Mouse (Mus musculus) embryonic facial prominence, embryonic 12.5 days (tissue): Measurements from ENCODE around the gene Tmeff2. TPM values are rescaled to one million over a fixed set of nuclear protein-coding genes. Genes with fewer than 3 reads are reported as not detected.

Experiments used
- ATAC-seq: fragments of 200-750 bp; cut with Nextera tagmentation; 2 replicates; pipeline ENCODE4 v1.8.0; 2017; ENCODE audit not compliant: insufficient number of reproducible peaks, insufficient read depth, low FRiP score, low TSS enrichment
- H3K27ac ChIP-seq: fragments of 300-500 bp; sonication (generic); 2 replicates; pipeline ENCODE4 v1.5.1; 2016; ENCODE audit warnings: mild to moderate bottlenecking
- H3K27me3 ChIP-seq: fragments of 300-500 bp; sonication (generic); 2 replicates; pipeline ENCODE4 v1.6.1; 2016; ENCODE audit warnings: mild to moderate bottlenecking, moderate library complexity
- H3K36me3 ChIP-seq: fragments of 300-500 bp; sonication (generic); 2 replicates; pipeline ENCODE4 v1.6.1; 2016; ENCODE audit warnings: mild to moderate bottlenecking
- H3K4me1 ChIP-seq: fragments of 300-500 bp; sonication (generic); 2 replicates; pipeline ENCODE4 v1.6.1; 2016
- H3K4me2 ChIP-seq: fragments of 300-500 bp; sonication (generic); replicated peaks from 2 replicates; pipeline ENCODE4 v1.6.1; 2016; ENCODE audit warnings: mild to moderate bottlenecking, moderate library complexity
- H3K4me3 ChIP-seq: fragments of 300-500 bp; sonication (generic); 2 replicates; pipeline ENCODE4 v1.5.1; 2016; ENCODE audit warnings: mild to moderate bottlenecking
- H3K9ac ChIP-seq: fragments of 300-500 bp; sonication (generic); 2 replicates; pipeline ENCODE4 v1.6.1; 2016; ENCODE audit warnings: mild to moderate bottlenecking, moderate library complexity
- H3K9me3 ChIP-seq: fragments of 300-500 bp; sonication (generic); 2 replicates; pipeline ENCODE4 v1.6.1; 2016; ENCODE audit warnings: mild to moderate bottlenecking, moderate library complexity
- WGBS: fragments of 180-500 bp; shearing (Covaris S2); methylation state at CpG from one replicate; pipeline ENCODE4 v1.1.7; 2016; 5-methylcytosine and 5-hydroxymethylcytosine counted together
- polyA plus RNA-seq: library from polyadenylated mRNA; unstranded; fragments of >200 nt; fragmentation: Nextera tagmentation; extraction: Ambion mirVana; gene quantifications from 2 replicates; pipeline ENCODE4 v1.2.1, GENCODE M21; 2016

The Tmeff2 gene
- polyA plus RNA-seq, 1 experiment from 2014 or later, result 12.4 TPM

DNA sequence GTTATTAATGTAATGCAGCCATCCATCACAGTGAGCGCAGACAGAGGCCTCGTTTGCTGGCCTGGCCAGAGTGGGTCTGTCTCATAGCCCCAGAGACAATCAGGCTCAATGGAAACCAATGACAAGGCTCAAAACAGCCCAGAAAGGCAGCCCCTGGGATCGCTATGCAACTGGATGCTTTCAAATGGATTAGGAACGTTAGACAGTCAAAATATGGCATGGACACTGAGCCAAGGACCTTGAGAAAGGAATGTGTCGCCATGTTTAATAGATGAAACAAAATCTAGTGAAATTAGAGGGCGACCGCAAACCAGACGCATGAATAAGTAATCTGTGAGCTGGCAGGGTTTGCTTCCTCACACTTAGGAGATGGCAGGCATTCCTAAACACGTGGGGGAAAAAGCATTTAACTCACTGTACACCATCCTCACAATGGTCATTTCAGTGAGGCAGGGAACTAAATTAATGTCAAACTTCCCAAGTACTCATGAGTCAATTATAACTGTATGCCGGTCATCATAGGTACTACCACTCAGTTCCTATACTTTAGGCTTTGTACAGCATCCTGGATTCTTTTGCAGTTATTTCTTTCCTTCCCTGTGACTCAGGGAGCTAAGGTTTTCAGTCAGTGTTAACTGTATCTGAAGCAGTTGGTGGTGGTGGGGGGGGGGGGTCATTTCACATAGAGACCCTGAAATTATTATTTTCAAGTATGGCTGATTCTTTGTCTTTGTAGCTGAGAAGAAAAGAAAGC is 225.4 kb downstream of the Tmeff2 start:
- Histone ChIP-seq H3K27me3 (no peaks in the 10 kb centered on the region), H3K36me3 (no peaks in the 10 kb centered on the region), H3K9ac (no peak overlapping the region), H3K27ac (no peak overlapping the region), H3K4me1 (no peaks in the 10 kb centered on the region), H3K4me2 (no peak overlapping the region), H3K4me3 (no peak overlapping the region), H3K9me3 (no peaks in the 10 kb centered on the region)
- 60% methylated on average over 10 of the region's 10 CpGs for WGBS
- 0 out of 2 replicates have a peak, but pooled peaks have one; percentile 28 for ATAC-seq

DNA sequence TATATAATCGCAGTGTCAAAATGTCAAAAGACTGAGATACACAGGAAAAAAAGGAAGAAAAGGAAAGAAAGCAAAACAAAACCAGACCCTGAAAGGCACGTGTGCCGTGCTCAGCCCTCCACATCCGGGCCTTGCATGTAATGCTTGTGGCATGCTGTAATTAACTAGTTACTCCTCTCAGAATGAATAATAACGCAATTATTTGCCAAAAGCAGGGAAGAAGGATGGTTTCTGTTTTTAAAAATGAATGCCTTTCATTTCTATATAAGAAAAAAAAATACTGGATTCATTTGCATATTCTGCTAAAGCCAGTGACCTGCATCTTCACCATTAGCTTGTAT is 225.9 kb downstream of the Tmeff2 start:
- no peak overlapping the region for H3K27ac ChIP-seq
- ATAC-seq, result no peak
- H3K36me3 ChIP-seq, result no peaks in the 10 kb centered on the region
- no peak overlapping the region for H3K4me3 ChIP-seq
- 38% methylated on average over 5 of the region's 5 CpGs for WGBS
- H3K4me2 ChIP-seq, result no peak overlapping the region
- H3K27me3 ChIP-seq, result no peaks in the 10 kb centered on the region
- H3K4me1 ChIP-seq, result no peaks in the 10 kb centered on the region
- H3K9ac ChIP-seq, result no peak overlapping the region
- no peaks in the 10 kb centered on the region for H3K9me3 ChIP-seq

DNA sequence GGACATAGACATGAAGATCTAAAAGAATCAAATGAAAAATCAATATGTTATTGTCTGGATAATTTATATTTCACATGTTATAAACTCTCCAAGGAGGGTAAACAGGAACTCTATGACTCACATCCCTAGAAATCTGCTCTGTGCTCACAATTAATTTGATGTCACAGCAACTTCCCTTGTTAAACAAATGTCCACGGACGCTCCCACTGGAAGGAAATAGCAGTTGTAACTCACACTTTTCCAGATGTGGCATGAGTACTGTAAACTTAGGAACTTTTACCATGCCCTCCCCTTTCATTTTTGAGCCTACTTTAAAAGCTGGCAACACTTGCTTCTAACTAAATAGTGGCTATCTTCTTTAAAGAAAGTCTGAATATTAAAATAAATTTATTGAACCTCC is 236.3 kb downstream of the Tmeff2 start:
- Histone ChIP-seq H3K9me3 (no peaks in the 10 kb centered on the region), H3K27me3 (no peaks in the 10 kb centered on the region), H3K36me3 (no peaks in the 10 kb centered on the region), H3K4me1 (no peaks in the 10 kb centered on the region), H3K4me3 (no peak overlapping the region), H3K27ac (no peak overlapping the region), H3K9ac (no peak overlapping the region), H3K4me2 (no peak overlapping the region)
- 30% methylated on average over 2 of the region's 2 CpGs for WGBS
- no peak for ATAC-seq

GRCm38 (mm10) chr1:51139605-51140004 is 239.2 kb downstream of the Tmeff2 start:
- Histone ChIP-seq H3K9me3 (no peaks in the 10 kb centered on the region), H3K27ac (no peak overlapping the region), H3K36me3 (no peaks in the 10 kb centered on the region), H3K4me2 (no peak overlapping the region), H3K4me3 (no peak overlapping the region), H3K9ac (no peak overlapping the region), H3K27me3 (no peaks in the 10 kb centered on the region), H3K4me1 (no peaks in the 10 kb centered on the region)
- 81% methylated on average over 10 of the region's 10 CpGs for WGBS
- ATAC-seq, result no peak

GRCm38 (mm10) chr1:51141381-51141780 is 240.9 kb downstream of the Tmeff2 start:
- Histone ChIP-seq H3K4me2 (no peak overlapping the region), H3K27me3 (no peaks in the 10 kb centered on the region), H3K9me3 (no peaks in the 10 kb centered on the region), H3K27ac (no peak overlapping the region), H3K4me1 (no peaks in the 10 kb centered on the region), H3K9ac (no peak overlapping the region), H3K4me3 (no peak overlapping the region), H3K36me3 (no peaks in the 10 kb centered on the region)
- ATAC-seq, result no peak
- WGBS, result 92% methylated on average over 1 of the region's 1 CpGs

- ATAC-seq, result no peak
- WGBS, result 73% methylated on average over 3 of the region's 3 CpGs
Measured at GRCm38 (mm10) chr1:51142729-51143128, 242.3 kb downstream of the Tmeff2 start.

GRCm38 (mm10) chr1:51145693-51146092 is 245.2 kb downstream of the Tmeff2 start:
- Histone ChIP-seq H3K27ac (no peak overlapping the region), H3K4me2 (no peak overlapping the region), H3K9me3 (no peaks in the 10 kb centered on the region), H3K4me3 (no peak overlapping the region), H3K36me3 (no peaks in the 10 kb centered on the region), H3K27me3 (no peaks in the 10 kb centered on the region), H3K4me1 (no peaks in the 10 kb centered on the region), H3K9ac (no peak overlapping the region)
- no peak for ATAC-seq
- WGBS, result 65% methylated on average over 4 of the region's 4 CpGs

More at GRCm38 (mm10) chr1:51142729-51143128, 242.3 kb downstream of the Tmeff2 start:
- Histone ChIP-seq H3K36me3 (no peaks in the 10 kb centered on the region), H3K9ac (no peak overlapping the region), H3K4me2 (no peak overlapping the region), H3K4me1 (no peaks in the 10 kb centered on the region), H3K9me3 (no peaks in the 10 kb centered on the region), H3K27ac (no peak overlapping the region), H3K27me3 (no peaks in the 10 kb centered on the region), H3K4me3 (no peak overlapping the region)

DNA sequence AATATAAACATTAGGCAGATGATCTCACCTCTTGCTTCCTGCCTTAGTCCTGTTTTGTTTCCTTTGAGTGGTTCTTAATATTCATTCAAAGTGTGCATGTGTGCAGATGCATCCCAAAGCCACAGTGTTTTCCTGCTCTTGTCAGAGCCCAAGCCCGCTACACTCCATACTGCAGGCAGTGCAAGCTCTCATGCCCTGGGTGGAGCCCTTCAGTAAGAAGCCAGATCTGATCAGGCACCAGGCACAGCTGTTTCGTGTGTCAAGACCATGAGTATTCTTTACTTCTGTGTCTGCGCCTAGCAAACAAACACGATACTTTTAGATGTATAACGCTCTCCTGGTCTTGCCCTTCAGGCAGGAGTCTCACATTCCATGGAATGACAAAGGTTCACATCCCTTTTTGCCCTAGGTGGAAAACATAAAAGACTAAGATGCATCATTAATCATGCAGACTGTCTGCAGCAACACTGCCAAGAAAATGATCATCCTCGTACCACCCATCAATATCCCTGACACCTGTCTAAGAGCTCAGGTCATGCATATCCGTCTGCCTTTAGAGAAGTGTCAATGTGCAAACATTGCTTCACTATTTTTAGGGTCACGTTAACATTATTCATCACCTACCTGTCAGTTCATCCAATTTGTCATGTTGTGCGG is 248.2 kb downstream of the Tmeff2 start:
- 57% methylated on average over 9 of the region's 9 CpGs for WGBS
- ATAC-seq, result 0 out of 2 replicates have a peak, but pooled peaks have one; percentile 47
- Histone ChIP-seq H3K27ac (no peak overlapping the region), H3K9ac (no peak overlapping the region), H3K4me2 (no peak overlapping the region), H3K4me3 (no peak overlapping the region), H3K36me3 (no peaks in the 10 kb centered on the region), H3K4me1 (peaks cover 3% of the 10 kb centered on the region; the same call in 1 of the 2 replicates), H3K9me3 (no peaks in the 10 kb centered on the region), H3K27me3 (no peaks in the 10 kb centered on the region)

DNA sequence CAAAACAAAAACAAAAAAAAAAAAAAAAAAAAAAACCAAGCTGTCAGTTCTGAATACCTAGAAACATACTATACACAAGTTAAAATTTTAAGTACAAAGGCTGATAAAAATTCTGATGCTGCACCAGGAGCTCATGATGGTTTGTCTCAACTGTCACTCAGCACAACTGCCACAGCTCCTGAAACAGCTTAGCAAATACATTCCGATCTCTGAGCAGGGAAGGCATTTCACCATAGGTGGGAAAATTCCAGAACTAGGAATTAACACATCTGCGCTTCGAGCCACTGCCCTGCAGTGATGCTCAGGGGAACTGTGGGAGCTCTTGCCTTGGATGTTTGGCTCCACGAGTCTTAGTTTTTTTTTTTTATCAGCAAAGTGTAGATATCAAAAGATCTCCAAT is 249.0 kb downstream of the Tmeff2 start:
- Histone ChIP-seq H3K27ac (no peak overlapping the region), H3K9ac (no peak overlapping the region), H3K4me2 (no peak overlapping the region), H3K36me3 (no peaks in the 10 kb centered on the region), H3K27me3 (no peaks in the 10 kb centered on the region), H3K4me3 (no peak overlapping the region), H3K9me3 (no peaks in the 10 kb centered on the region), H3K4me1 (peaks cover 3% of the 10 kb centered on the region; the same call in 1 of the 2 replicates)
- 47% methylated on average over 4 of the region's 4 CpGs for WGBS
- ATAC-seq, result no peak

GRCm38 (mm10) chr1:51149890-51150289 is 249.4 kb downstream of the Tmeff2 start:
- 87% methylated on average over 1 of the region's 1 CpGs for WGBS
- H3K27ac ChIP-seq, result no peak overlapping the region
- H3K9me3 ChIP-seq, result no peaks in the 10 kb centered on the region
- no peak overlapping the region for H3K4me3 ChIP-seq
- no peak overlapping the region for H3K9ac ChIP-seq
- H3K27me3 ChIP-seq, result no peaks in the 10 kb centered on the region
- H3K36me3 ChIP-seq, result no peaks in the 10 kb centered on the region
- peaks cover 3% of the 10 kb centered on the region; the same call in 1 of the 2 replicates for H3K4me1 ChIP-seq
- no peak overlapping the region for H3K4me2 ChIP-seq
- ATAC-seq, result no peak

DNA sequence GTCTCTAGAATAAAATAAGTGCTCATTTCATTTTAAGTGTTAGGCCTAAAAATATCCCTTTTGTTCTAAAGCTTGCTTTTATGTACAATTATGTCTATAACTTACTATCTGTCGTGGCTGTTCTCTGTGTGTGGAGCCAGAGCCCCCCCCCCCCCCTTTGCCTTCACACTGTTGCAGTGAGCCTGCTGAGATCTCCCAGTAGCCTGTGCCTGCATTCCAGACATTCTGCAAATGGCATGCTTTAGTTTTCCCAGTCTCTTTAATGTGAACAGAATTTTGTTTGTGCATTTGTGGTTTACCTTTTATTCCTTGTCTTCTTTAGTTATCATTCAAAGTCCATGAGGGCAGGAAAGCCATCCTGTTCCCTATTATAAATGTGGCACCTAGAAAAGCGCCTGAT is 251.6 kb downstream of the Tmeff2 start:
- no peaks in the 10 kb centered on the region for H3K27me3 ChIP-seq
- no peaks in the 10 kb centered on the region for H3K36me3 ChIP-seq
- H3K9me3 ChIP-seq, result no peaks in the 10 kb centered on the region
- H3K27ac ChIP-seq, result no peak overlapping the region
- H3K4me3 ChIP-seq, result no peak overlapping the region
- H3K4me2 ChIP-seq, result no peak overlapping the region
- ATAC-seq, result no peak
- no peak overlapping the region for H3K9ac ChIP-seq
- peaks cover 3% of the 10 kb centered on the region; the same call in 1 of the 2 replicates for H3K4me1 ChIP-seq
- WGBS, result 37% methylated on average over 2 of the region's 2 CpGs

DNA sequence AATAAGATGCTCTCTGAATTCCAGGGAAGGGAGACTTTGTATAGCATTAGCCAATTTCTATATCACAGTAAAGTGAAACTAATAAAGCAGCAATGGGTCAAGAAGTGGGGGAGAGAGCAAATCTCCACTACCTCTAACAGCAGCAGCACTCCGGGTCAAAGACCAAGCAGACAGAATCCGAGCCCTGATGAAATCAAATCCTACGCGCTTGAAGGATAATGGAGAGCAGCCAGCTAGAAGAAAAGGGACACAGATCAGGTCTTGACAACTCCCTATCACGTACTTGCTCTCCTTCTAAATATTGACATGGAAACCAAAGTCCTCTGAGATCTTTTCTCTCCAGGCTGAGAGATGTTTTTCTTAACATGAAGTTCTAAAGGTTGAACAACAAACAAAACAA is 252.4 kb downstream of the Tmeff2 start:
- H3K27ac ChIP-seq, result no peak overlapping the region
- no peak overlapping the region for H3K4me3 ChIP-seq
- no peak for ATAC-seq
- no peak overlapping the region for H3K4me2 ChIP-seq
- no peaks in the 10 kb centered on the region for H3K27me3 ChIP-seq
- no peaks in the 10 kb centered on the region for H3K36me3 ChIP-seq
- WGBS, result 11% methylated on average over 5 of the region's 5 CpGs
- H3K4me1 ChIP-seq, result peaks cover 3% of the 10 kb centered on the region; the same call in 1 of the 2 replicates
- H3K9ac ChIP-seq, result no peak overlapping the region
- H3K9me3 ChIP-seq, result no peaks in the 10 kb centered on the region
